Mouse (Mus musculus) heart, embryonic 16.5 days (tissue): ENCODE measurements around the gene Acan. TPM values are rescaled to one million over a fixed set of nuclear protein-coding genes. Genes with fewer than 3 reads are reported as not detected.

Source experiments
- ATAC-seq: fragments of 200-750 bp; cut with Nextera tagmentation; replicated peaks from 2 replicates; pipeline ENCODE4 v1.8.0; 2017; ENCODE audit warnings: moderate number of reproducible peaks; ENCODE audit not compliant: insufficient read depth, low FRiP score; ENCODE audit errors: extremely low read depth
- H3K27ac ChIP-seq: fragments of 300-500 bp; sonication (generic); 2 replicates; pipeline ENCODE4 v1.5.1; 2014; ENCODE audit warnings: mild to moderate bottlenecking, low read length, control low read depth, moderate library complexity
- H3K27me3 ChIP-seq: fragments of 300-500 bp; sonication (generic); 2 replicates; pipeline ENCODE4 v1.6.1; 2014; ENCODE audit warnings: low read length, mixed read lengths; ENCODE audit not compliant: control insufficient read depth, insufficient read depth
- H3K36me3 ChIP-seq: fragments of 300-500 bp; sonication (generic); 2 replicates; pipeline ENCODE4 v1.6.1; 2014; ENCODE audit not compliant: control insufficient read depth, insufficient read depth
- H3K4me1 ChIP-seq: fragments of 300-500 bp; sonication (generic); 2 replicates; pipeline ENCODE4 v1.6.1; 2014; ENCODE audit warnings: low read length, mixed read lengths; ENCODE audit not compliant: control insufficient read depth, insufficient read depth
- H3K4me2 ChIP-seq: fragments of 300-500 bp; sonication (generic); 2 replicates; pipeline ENCODE4 v1.6.1; 2014; ENCODE audit warnings: low read depth, mild to moderate bottlenecking, control low read depth, low read length
- H3K4me3 ChIP-seq: fragments of 300-500 bp; sonication (generic); 2 replicates; pipeline ENCODE4 v1.5.1; 2014; ENCODE audit warnings: mild to moderate bottlenecking, control low read depth, low read length
- H3K9ac ChIP-seq: fragments of 300-500 bp; sonication (generic); 2 replicates; pipeline ENCODE4 v1.6.1; 2014; ENCODE audit warnings: low read length, control low read depth
- H3K9me3 ChIP-seq: fragments of 300-500 bp; sonication (generic); replicated peaks from 2 replicates; pipeline ENCODE4 v1.6.1; 2016; ENCODE audit warnings: low read length; ENCODE audit not compliant: control insufficient read depth
- WGBS: fragments of 180-500 bp; shearing (Covaris S2); extraction: QIAGEN DNeasy Blood & Tissue Kit; methylation state at CpG from one replicate; pipeline ENCODE4 v1.1.7; 2014; 5-methylcytosine and 5-hydroxymethylcytosine counted together
- polyA plus RNA-seq: library from polyadenylated mRNA; unstranded; fragments of >200 nt; fragmentation: Nextera tagmentation; extraction: Ambion mirVana; gene quantifications from 2 replicates; pipeline ENCODE4 v1.2.1, GENCODE M21; 2015

The Acan gene
- polyA plus RNA-seq = 2.1 and 2.2 TPM in 2 replicates

DNA sequence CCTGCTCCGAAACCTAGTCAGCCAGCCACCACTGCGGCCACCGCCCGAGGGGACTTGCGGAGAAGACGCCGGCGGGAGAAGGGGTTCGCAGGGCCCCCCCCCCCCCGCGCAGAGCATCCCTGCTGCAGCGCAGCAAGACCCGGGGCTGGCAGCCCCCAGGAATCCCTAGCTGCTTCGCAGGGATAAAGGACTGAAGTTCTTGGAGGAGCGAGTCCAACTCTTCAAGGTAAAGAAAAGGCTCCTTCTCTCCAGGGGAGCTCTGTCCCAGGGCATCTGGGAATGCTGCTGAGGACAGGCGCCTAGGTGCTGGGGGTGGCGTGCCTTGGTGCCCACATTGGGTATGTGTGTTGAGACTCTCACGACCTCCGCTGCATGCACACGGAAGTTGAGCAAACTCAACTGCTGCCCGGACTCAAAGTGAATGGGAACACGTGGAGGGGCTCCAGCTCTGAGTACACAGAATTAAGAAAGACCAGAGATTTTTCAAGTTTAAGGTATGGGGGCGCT, at the start of gene Acan:
Gene Acan, plus strand, starts transcription at position 101 of the 507 bp plus-strand sequence.
- H3K4me1 ChIP-seq = no peaks in the 10 kb centered on the region; the same call in 1 of the 2 replicates
- H3K27me3 ChIP-seq = peaks cover 69% of the 10 kb centered on the region
- no peak for ATAC-seq
- no peaks in the 10 kb centered on the region for H3K9me3 ChIP-seq
- WGBS = 1% methylated on average over 20 of the region's 23 CpGs
- peak within 1 kb of the TSS; percentile 61 for H3K9ac ChIP-seq
- no peak within 1 kb of the TSS for H3K27ac ChIP-seq
- peak within 1 kb of the TSS; percentile 76 for H3K4me2 ChIP-seq
- no peaks in the 10 kb centered on the region for H3K36me3 ChIP-seq
- H3K4me3 ChIP-seq = peak within 1 kb of the TSS; percentile 55

DNA sequence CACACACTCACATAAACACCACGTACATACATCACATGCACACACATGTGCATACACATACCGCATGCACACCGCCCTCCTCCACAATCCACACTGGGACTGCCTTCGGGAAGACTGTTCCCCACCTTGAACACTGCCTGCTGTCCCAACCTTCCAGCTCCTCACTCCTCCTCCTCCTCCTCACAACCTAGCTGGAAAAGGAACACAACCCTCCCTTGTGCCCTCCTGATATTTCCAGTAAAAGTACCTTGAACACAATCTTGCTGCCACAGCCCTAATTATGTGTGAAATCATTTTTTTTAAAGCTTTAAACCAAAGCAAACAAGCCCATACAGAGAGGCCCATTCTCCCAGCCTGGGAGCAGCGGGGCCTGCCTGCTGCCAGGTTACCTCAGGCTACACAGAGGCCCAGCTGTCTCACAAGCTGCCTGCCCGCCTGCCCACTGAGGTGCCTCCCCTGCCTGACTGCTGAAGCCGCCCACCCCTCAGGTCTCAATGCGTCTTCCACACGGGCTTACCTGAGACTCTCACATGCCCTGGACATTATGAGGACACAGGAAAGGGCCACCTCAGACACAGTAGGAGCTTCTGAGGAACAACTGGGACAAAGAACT, 31.9 kb upstream of the Acan start:
- no peaks in the 10 kb centered on the region for H3K4me1 ChIP-seq
- no peaks in the 10 kb centered on the region for H3K27me3 ChIP-seq
- no peaks in the 10 kb centered on the region for H3K36me3 ChIP-seq
- WGBS = 80% methylated on average over 9 of the region's 9 CpGs
- no peak overlapping the region for H3K4me2 ChIP-seq
- 0 out of 2 replicates have a peak, but pooled peaks cover under 1% of the 10 kb centered on the region for H3K9me3 ChIP-seq
- no peak for ATAC-seq
- no peak overlapping the region for H3K27ac ChIP-seq
- no peak overlapping the region for H3K9ac ChIP-seq
- no peak overlapping the region for H3K4me3 ChIP-seq

DNA sequence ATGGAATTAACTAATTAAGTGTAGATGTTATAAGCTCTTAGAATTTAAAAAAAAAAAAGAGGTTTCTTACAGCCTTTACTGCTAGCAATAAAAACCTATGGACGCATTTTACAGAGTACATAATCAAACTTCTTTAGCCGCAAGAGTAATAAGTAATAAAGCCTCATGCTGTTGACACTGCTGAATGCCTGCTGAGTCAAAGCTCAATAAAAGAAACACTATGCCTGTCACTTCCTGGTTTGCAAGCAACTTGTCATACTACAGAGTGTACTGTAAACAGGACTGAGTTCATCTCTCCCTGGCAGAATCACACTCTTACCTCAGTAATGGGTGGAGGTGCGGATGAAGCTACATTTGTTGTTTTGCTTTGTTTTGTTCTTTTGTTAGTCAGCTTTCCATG, 24.1 kb upstream of the Acan start:
- Histone ChIP-seq H3K4me2 (no peak overlapping the region), H3K4me1 (0 out of 2 replicates have a peak, but pooled peaks cover under 1% of the 10 kb centered on the region), H3K4me3 (no peak overlapping the region), H3K9me3 (no peaks in the 10 kb centered on the region), H3K27me3 (no peaks in the 10 kb centered on the region), H3K36me3 (no peaks in the 10 kb centered on the region), H3K9ac (no peak overlapping the region), H3K27ac (no peak overlapping the region)
- no peak for ATAC-seq
- 91% methylated on average over 3 of the region's 3 CpGs for WGBS

DNA sequence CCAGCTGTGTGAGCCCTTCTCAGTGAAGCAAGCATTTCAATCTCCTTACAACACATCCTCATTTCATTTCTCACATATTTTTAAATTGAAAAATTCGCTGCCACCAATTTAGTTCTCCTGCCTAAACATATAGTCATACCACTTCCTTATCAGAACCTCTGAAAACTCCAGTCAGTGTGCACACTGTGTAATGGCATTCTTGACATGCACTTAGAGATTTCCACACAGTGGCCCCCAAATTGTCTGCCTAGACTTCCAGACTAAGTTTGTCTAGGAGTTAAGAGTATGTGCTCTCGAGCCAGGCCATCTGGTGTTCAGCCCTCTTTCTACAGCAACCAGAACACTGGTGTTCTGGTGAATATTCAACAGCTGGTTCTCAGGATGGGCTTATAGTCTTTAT, 19.5 kb upstream of the Acan start:
- 30% methylated on average over 2 of the region's 2 CpGs for WGBS
- Histone ChIP-seq H3K4me2 (no peak overlapping the region), H3K4me3 (no peak overlapping the region), H3K4me1 (peaks cover 6% of the 10 kb centered on the region), H3K9ac (no peak overlapping the region), H3K27me3 (no peaks in the 10 kb centered on the region), H3K36me3 (no peaks in the 10 kb centered on the region), H3K9me3 (no peaks in the 10 kb centered on the region), H3K27ac (0 out of 2 replicates have a peak overlapping the region, but pooled peaks have one; percentile 8)
- no peak for ATAC-seq

DNA sequence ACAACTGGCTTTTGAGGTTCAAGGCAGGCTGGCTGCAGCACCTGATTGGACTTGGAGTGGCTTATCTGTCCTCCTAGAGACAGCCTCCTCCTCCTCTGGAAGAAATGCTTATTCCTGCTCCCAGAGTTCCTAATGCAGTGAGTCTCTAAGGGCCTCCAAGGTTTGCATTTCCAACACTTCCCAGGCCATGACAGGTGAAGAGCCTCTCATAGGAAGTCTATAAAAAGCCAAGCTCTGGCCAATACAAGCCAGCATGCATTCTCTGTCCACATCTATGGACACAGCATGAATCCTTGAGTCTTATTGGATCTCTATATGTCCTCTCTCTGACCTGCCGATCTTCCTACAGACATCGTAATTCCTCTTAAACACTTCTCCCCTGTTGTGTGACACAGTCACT, 18.8 kb upstream of the Acan start:
- ATAC-seq = peak; percentile 74
- Histone ChIP-seq H3K9ac (no peak overlapping the region), H3K27me3 (no peaks in the 10 kb centered on the region), H3K27ac (peak overlapping the region; percentile 56; the same call in 1 of the 2 replicates), H3K4me1 (peaks cover 6% of the 10 kb centered on the region), H3K4me2 (no peak overlapping the region), H3K4me3 (no peak overlapping the region), H3K36me3 (no peaks in the 10 kb centered on the region), H3K9me3 (peaks cover 5% of the 10 kb centered on the region)
- 61% methylated on average over 2 of the region's 2 CpGs for WGBS

DNA sequence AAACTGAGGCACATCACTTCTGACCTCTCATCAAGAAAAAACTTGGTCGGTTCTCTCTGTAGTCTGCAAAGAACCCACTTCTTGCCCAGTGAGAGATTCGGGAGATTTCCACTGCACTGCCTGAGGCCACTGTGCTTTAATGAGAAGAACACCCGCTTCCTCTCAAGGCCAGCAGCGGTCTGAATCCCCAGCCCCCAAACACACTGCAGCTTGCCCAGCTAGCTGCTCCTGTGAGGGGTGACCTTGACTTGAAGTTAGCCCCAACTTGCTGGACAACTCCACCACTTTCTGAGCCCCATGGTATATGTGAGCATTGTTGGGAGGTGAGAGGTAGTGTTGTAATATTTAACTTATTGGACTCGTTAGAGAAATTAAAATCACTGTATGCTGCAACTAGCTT, 1.2 kb upstream of the Acan start:
- Histone ChIP-seq H3K27ac (no peak overlapping the region), H3K9me3 (no peaks in the 10 kb centered on the region), H3K4me3 (no peak overlapping the region), H3K27me3 (peaks cover 63% of the 10 kb centered on the region), H3K4me2 (no peak overlapping the region), H3K4me1 (no peaks in the 10 kb centered on the region; the same call in 1 of the 2 replicates), H3K9ac (no peak overlapping the region), H3K36me3 (no peaks in the 10 kb centered on the region)
- ATAC-seq = no peak
- WGBS = 40% methylated on average over 5 of the region's 5 CpGs

DNA sequence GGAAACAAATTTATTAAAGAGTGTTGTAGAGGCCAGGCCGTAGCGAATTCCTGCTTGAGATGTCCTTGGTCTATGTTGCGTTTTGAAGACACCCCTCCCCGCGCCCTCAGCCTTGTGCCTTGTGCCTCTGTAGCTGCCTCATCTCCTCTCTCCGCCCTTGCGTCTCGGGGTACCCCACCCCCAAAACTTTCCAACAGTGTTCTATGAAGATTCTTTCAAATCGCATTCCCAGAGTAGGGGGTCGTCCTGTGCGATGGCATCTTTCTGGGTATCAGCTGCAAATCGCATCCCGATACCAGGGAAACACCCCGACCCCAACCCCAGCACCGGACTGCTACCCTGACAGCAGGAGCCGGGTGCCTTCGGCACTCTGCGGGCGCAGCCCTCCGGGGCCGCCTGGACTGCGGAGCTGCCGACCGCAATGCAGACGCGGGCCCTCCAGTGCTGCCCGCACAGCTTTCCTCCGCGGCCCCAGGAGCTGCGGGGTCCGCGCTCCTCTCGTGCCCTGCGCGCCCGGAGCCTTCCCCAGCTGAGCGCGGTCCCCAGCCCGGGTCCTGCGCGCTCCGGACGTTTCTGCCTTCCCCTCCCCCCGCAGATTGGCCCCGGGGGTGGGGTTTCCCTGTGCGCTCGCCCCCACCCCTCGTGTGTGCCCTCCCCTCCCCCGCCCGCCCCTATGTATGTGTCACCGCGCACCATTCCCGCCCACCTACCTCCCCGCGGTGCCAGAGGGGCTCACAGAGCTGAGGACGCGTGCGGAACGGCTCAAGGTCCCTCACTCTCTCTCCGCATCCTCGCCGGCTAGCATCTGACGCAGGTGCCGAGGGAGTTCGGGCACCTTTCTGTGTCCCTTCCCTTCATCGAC, 531 bp upstream of the Acan start:
- Histone ChIP-seq H3K4me2 (peak overlapping the region; percentile 76), H3K36me3 (no peaks in the 10 kb centered on the region), H3K27me3 (peaks cover 69% of the 10 kb centered on the region), H3K4me3 (peak overlapping the region; percentile 55), H3K9me3 (no peaks in the 10 kb centered on the region), H3K9ac (peak overlapping the region; percentile 61), H3K27ac (no peak overlapping the region), H3K4me1 (no peaks in the 10 kb centered on the region; the same call in 1 of the 2 replicates)
- ATAC-seq = no peak
- WGBS = 3% methylated on average over 64 of the region's 66 CpGs

DNA sequence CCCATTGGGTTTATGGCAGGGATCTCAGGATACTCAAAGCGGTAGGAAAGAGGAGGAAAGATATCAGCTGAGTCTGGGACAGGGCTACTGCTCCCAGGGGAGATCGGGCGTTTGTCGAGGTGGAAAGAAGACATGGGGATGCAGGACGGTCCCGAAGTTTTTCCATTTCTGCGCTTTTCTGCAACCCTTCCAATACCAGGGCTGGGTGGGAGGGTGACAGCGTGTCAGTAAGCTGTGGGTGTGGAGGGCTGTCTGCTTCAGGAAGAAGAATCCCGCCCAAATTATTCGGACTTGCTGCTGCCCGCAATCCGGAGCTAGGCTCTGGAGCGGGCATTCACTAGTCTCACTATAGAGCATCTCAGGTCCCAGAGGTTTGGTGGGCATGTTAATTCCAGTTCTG, 828 bp downstream of the Acan start:
- Histone ChIP-seq H3K27me3 (peaks cover 67% of the 10 kb centered on the region), H3K9ac (no peak overlapping the region), H3K4me1 (no peaks in the 10 kb centered on the region; the same call in 1 of the 2 replicates), H3K27ac (no peak overlapping the region), H3K4me2 (no peak overlapping the region), H3K36me3 (no peaks in the 10 kb centered on the region), H3K9me3 (no peaks in the 10 kb centered on the region), H3K4me3 (0 out of 2 replicates have a peak overlapping the region, but pooled peaks have one; percentile 1)
- no peak for ATAC-seq
- 13% methylated on average over 13 of the region's 13 CpGs for WGBS

DNA sequence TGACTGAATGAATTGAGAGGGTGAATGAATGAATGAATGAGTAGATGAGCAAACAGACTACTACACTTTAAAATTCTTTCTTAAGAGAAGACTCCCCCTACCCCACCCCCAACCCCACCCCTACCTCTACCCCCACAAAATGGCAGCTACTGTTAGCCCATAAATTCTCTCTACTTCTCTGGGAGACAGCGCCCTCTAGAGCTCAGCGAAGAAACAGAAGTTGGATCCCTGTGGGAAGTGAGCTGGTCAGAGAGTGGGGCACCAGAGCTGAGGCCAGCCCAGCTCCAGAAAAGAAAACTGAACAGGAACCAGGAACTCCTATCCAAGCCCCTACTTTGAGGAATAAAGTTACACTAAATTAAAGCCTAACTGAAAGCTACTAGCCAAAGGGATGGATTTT, 5.3 kb downstream of the Acan start:
- Histone ChIP-seq H3K4me2 (no peak overlapping the region), H3K9me3 (no peaks in the 10 kb centered on the region), H3K27me3 (peaks cover 35% of the 10 kb centered on the region), H3K27ac (no peak overlapping the region), H3K36me3 (no peaks in the 10 kb centered on the region), H3K4me1 (no peaks in the 10 kb centered on the region; the same call in 1 of the 2 replicates), H3K9ac (no peak overlapping the region), H3K4me3 (no peak overlapping the region)
- 15% methylated on average over 2 of the region's 2 CpGs for WGBS
- ATAC-seq = no peak
